Mouse (Mus musculus): ENCODE data around the gene 1500011B03Rik. TPM values are rescaled to one million over a fixed set of nuclear protein-coding genes. Genes with fewer than 3 reads are reported as not detected.
"Not testable (repeated sequence)": the region's sequence is repeated elsewhere in the genome, so short reads cannot be mapped to it uniquely, and the experiment has no call there.

1500011B03Rik gene
- polyA plus RNA-seq, 1 experiment from 2014 or later, result 91.9 TPM

- H3K4me1 ChIP-seq, result peaks cover 15% of the 10 kb centered on the region
- not testable (repeated sequence) for ATAC-seq (ENCODE audit: insufficient number of reproducible peaks, low FRiP score, low TSS enrichment, low read depth)
- WGBS, result 53% methylated on average over 5 of the region's 5 CpGs
These were observed 17.2 kb upstream of the 1500011B03Rik start for GRCm38 (mm10) chr5:114840481-114840880.

GRCm38 (mm10) chr5:114836886-114837285 is 13.6 kb upstream of the 1500011B03Rik start:
- H3K36me3 ChIP-seq, result no peaks in the 10 kb centered on the region
- H3K9ac ChIP-seq, result no peak overlapping the region
- H3K27ac ChIP-seq (replicated peaks), result no peak overlapping the region
- no peaks in the 10 kb centered on the region for H3K9me3 ChIP-seq (replicated peaks)
- H3K4me1 ChIP-seq, result 0 out of 2 replicates have a peak, but pooled peaks cover 5% of the 10 kb centered on the region
- no peak for ATAC-seq (ENCODE audit: insufficient number of reproducible peaks, low FRiP score, low TSS enrichment, low read depth)
- H3K4me3 ChIP-seq (replicated peaks), result no peak overlapping the region
- H3K27me3 ChIP-seq, result no peaks in the 10 kb centered on the region
- no peak overlapping the region for H3K4me2 ChIP-seq (replicated peaks)
- WGBS, result 63% methylated on average over 12 of the region's 12 CpGs

More at GRCm38 (mm10) chr5:114840481-114840880, 17.2 kb upstream of the 1500011B03Rik start:
- not testable (repeated sequence) for H3K36me3 ChIP-seq; H3K9me3 ChIP-seq (replicated peaks); H3K4me3 ChIP-seq (replicated peaks); H3K9ac ChIP-seq; H3K4me2 ChIP-seq (replicated peaks); H3K27ac ChIP-seq (replicated peaks); H3K27me3 ChIP-seq

GRCm38 (mm10) chr5:114829740-114830139 is 6.5 kb upstream of the 1500011B03Rik start:
- Histone ChIP-seq H3K36me3 (no peaks in the 10 kb centered on the region), H3K9ac (no peak overlapping the region), H3K4me3 (replicated peaks) (no peak overlapping the region), H3K4me1 (peaks cover 7% of the 10 kb centered on the region; the same call in 1 of the 2 replicates), H3K27ac (replicated peaks) (no peak overlapping the region), H3K9me3 (replicated peaks) (no peaks in the 10 kb centered on the region), H3K4me2 (replicated peaks) (no peak overlapping the region), H3K27me3 (no peaks in the 10 kb centered on the region)
- ATAC-seq (ENCODE audit: insufficient number of reproducible peaks, low FRiP score, low TSS enrichment, low read depth), result no peak
- 70% methylated on average over 3 of the region's 3 CpGs for WGBS

- Histone ChIP-seq H3K36me3 (no peaks in the 10 kb centered on the region), H3K9ac (no peak overlapping the region), H3K27ac (replicated peaks) (no peak overlapping the region), H3K4me3 (replicated peaks) (no peak overlapping the region), H3K27me3 (no peaks in the 10 kb centered on the region), H3K9me3 (replicated peaks) (no peaks in the 10 kb centered on the region), H3K4me2 (replicated peaks) (no peak overlapping the region), H3K4me1 (peaks cover 7% of the 10 kb centered on the region; the same call in 1 of the 2 replicates)
- no peak for ATAC-seq (ENCODE audit: insufficient number of reproducible peaks, low FRiP score, low TSS enrichment, low read depth)
- WGBS, result 78% methylated on average over 12 of the region's 12 CpGs
These were observed 4.2 kb upstream of the 1500011B03Rik start for GRCm38 (mm10) chr5:114827427-114827826.

GRCm38 (mm10) chr5:114825978-114826691 is 2.9 kb upstream of the 1500011B03Rik start:
- no peak overlapping the region for H3K9ac ChIP-seq
- H3K27me3 ChIP-seq, result no peaks in the 10 kb centered on the region
- WGBS, result 10% methylated on average over 27 of the region's 27 CpGs
- H3K36me3 ChIP-seq, result peaks cover 10% of the 10 kb centered on the region
- peak; percentile 83 for ATAC-seq (ENCODE audit: insufficient number of reproducible peaks, low FRiP score, low TSS enrichment, low read depth)
- H3K4me1 ChIP-seq, result peaks cover 7% of the 10 kb centered on the region; the same call in 1 of the 2 replicates
- H3K9me3 ChIP-seq (replicated peaks), result no peaks in the 10 kb centered on the region
- peak overlapping the region; percentile 39 for H3K4me3 ChIP-seq (replicated peaks)
- 0 out of 2 replicates have a peak overlapping the region, but pooled peaks have one; percentile 48 for H3K27ac ChIP-seq (replicated peaks)
- peak overlapping the region; percentile 65 for H3K4me2 ChIP-seq (replicated peaks)

- H3K36me3 ChIP-seq, result peaks cover 16% of the 10 kb centered on the region
- 21% methylated on average over 9 of the region's 9 CpGs for WGBS
- no peaks in the 10 kb centered on the region for H3K9me3 ChIP-seq (replicated peaks)
- H3K4me1 ChIP-seq, result peaks cover 7% of the 10 kb centered on the region; the same call in 1 of the 2 replicates
- no peak overlapping the region for H3K9ac ChIP-seq
- H3K27me3 ChIP-seq, result no peaks in the 10 kb centered on the region
- peak overlapping the region; percentile 4; the same call in 1 of the 2 replicates for H3K4me3 ChIP-seq (replicated peaks)
- 0 out of 2 replicates have a peak overlapping the region, but pooled peaks have one; percentile 28 for H3K27ac ChIP-seq (replicated peaks)
- no peak overlapping the region for H3K4me2 ChIP-seq (replicated peaks)
- ATAC-seq (ENCODE audit: insufficient number of reproducible peaks, low FRiP score, low TSS enrichment, low read depth), result no peak
These were observed 929 bp upstream of the 1500011B03Rik start for GRCm38 (mm10) chr5:114824197-114824596.

- Histone ChIP-seq H3K27me3 (no peaks in the 10 kb centered on the region), H3K4me3 (replicated peaks) (no peak overlapping the region), H3K9ac (no peak overlapping the region), H3K4me1 (no peaks in the 10 kb centered on the region), H3K4me2 (replicated peaks) (no peak overlapping the region), H3K9me3 (replicated peaks) (no peaks in the 10 kb centered on the region), H3K36me3 (peaks cover 16% of the 10 kb centered on the region), H3K27ac (replicated peaks) (no peak overlapping the region)
- WGBS, result 77% methylated on average over 11 of the region's 11 CpGs
- no peak for ATAC-seq (ENCODE audit: insufficient number of reproducible peaks, low FRiP score, low TSS enrichment, low read depth)
These were observed 5.1 kb downstream of the 1500011B03Rik start for GRCm38 (mm10) chr5:114818124-114818523.

GRCm38 (mm10) chr5:114816599-114816998 is 6.7 kb downstream of the 1500011B03Rik start:
- ATAC-seq (ENCODE audit: insufficient number of reproducible peaks, low FRiP score, low TSS enrichment, low read depth), result no peak
- Histone ChIP-seq H3K4me1 (peaks cover 11% of the 10 kb centered on the region; the same call in 1 of the 2 replicates), H3K9me3 (replicated peaks) (no peaks in the 10 kb centered on the region), H3K27ac (replicated peaks) (no peak overlapping the region), H3K4me3 (replicated peaks) (no peak overlapping the region), H3K9ac (no peak overlapping the region), H3K27me3 (no peaks in the 10 kb centered on the region), H3K36me3 (peaks cover 10% of the 10 kb centered on the region), H3K4me2 (replicated peaks) (no peak overlapping the region)
- 50% methylated on average over 6 of the region's 6 CpGs for WGBS

- Histone ChIP-seq H3K9ac (peak overlapping the region; percentile 59), H3K9me3 (replicated peaks) (no peaks in the 10 kb centered on the region), H3K27me3 (no peaks in the 10 kb centered on the region), H3K4me1 (peaks cover 13% of the 10 kb centered on the region; the same call in 1 of the 2 replicates), H3K27ac (replicated peaks) (peak overlapping the region; percentile 91), H3K4me2 (replicated peaks) (peak overlapping the region; percentile 56), H3K36me3 (peaks cover 11% of the 10 kb centered on the region), H3K4me3 (replicated peaks) (peak overlapping the region; percentile 80)
- under 1% methylated on average over 50 of the region's 50 CpGs for WGBS
- peak; percentile 93 for ATAC-seq (ENCODE audit: insufficient number of reproducible peaks, low FRiP score, low TSS enrichment, low read depth)
These were observed 9.6 kb downstream of the 1500011B03Rik start for GRCm38 (mm10) chr5:114813525-114814181.

GRCm38 (mm10) chr5:114809826-114810225 is 13.4 kb downstream of the 1500011B03Rik start:
- H3K4me3 ChIP-seq (replicated peaks), result no peak overlapping the region
- ATAC-seq (ENCODE audit: insufficient number of reproducible peaks, low FRiP score, low TSS enrichment, low read depth), result no peak
- no peaks in the 10 kb centered on the region for H3K27me3 ChIP-seq
- H3K9ac ChIP-seq, result no peak overlapping the region
- H3K36me3 ChIP-seq, result peaks cover 33% of the 10 kb centered on the region
- no peak overlapping the region for H3K27ac ChIP-seq (replicated peaks)
- H3K4me2 ChIP-seq (replicated peaks), result no peak overlapping the region
- H3K4me1 ChIP-seq, result peaks cover 47% of the 10 kb centered on the region
- H3K9me3 ChIP-seq (replicated peaks), result no peaks in the 10 kb centered on the region
- WGBS, result 86% methylated on average over 5 of the region's 5 CpGs

GRCm38 (mm10) chr5:114809181-114809756 is 14.0 kb downstream of the 1500011B03Rik start:
- Histone ChIP-seq H3K27me3 (no peaks in the 10 kb centered on the region), H3K27ac (replicated peaks) (no peak overlapping the region), H3K4me1 (peaks cover 49% of the 10 kb centered on the region), H3K9me3 (replicated peaks) (no peaks in the 10 kb centered on the region), H3K4me2 (replicated peaks) (no peak overlapping the region), H3K4me3 (replicated peaks) (no peak overlapping the region), H3K9ac (no peak overlapping the region), H3K36me3 (peaks cover 39% of the 10 kb centered on the region)
- WGBS, result 73% methylated on average over 10 of the region's 10 CpGs
- ATAC-seq (ENCODE audit: insufficient number of reproducible peaks, low FRiP score, low TSS enrichment, low read depth), result no peak

Data from embryonic facial prominence, embryonic 15.5 days (tissue).